Mouse (Mus musculus) gonadal fat pad, adult 2 months (tissue): ENCODE measurements around the gene Camk1g. TPM values are rescaled to one million over a fixed set of nuclear protein-coding genes. Genes with fewer than 3 reads are reported as not detected.

Experiments
- DNase-seq: peaks from one replicate; pipeline ENCODE4 v3.0.0-alpha.2; 2012; ENCODE audit warnings: low read depth
- polyA plus RNA-seq: library from polyadenylated mRNA; depleted of rRNA; stranded (reverse); fragments of >200 nt; gene quantifications from 2 replicates; pipeline ENCODE4 v1.2.3, GENCODE M21; 2012

Gene Camk1g
- polyA plus RNA-seq, 1 experiment = 0.41 TPM

- DNase-seq = no peak
Measured at GRCm38 (mm10) chr1:193334546-193334945, 35.6 kb downstream of the Camk1g start.

DNA sequence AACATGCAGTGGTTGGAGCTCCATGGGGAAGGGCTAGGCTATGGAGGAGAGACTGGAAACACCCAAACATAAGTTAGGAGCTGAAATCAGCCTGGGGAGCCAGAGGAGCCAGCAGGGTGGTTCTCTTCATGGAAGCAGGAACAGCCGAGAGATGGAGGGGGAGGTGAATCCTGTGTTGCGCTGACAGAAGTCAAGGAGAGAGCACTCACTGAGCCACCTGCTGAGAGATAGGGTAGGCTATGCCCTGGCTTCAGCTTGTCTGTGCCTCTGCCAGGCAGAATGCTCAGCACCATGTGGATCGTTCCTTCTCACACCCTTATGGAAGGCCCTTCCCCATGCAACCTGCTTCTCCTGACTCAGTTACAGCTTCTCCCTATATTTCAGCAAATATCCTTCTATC is 36.3 kb downstream of the Camk1g start:
- DNase-seq = no peak

DNA sequence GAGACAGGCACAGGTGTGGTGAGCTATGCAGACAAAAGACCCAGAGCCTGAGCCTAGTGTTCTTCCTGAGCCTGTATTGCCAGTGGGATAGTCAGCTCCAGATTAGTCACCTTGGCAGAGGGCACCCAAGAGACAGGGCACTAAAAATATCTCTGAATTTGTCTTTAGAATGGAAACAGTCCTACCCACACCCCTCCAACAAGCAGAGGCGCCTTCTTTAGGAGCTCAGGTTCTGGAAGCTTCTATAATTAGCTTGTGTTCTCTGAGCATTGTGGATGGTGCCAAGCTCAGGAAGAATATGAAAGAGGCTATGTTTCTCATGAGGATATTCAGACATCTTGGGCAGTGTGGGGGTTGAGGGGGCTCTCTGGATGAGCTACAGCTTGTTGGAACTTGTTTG is 37.4 kb downstream of the Camk1g start:
- DNase-seq = no peak

DNA sequence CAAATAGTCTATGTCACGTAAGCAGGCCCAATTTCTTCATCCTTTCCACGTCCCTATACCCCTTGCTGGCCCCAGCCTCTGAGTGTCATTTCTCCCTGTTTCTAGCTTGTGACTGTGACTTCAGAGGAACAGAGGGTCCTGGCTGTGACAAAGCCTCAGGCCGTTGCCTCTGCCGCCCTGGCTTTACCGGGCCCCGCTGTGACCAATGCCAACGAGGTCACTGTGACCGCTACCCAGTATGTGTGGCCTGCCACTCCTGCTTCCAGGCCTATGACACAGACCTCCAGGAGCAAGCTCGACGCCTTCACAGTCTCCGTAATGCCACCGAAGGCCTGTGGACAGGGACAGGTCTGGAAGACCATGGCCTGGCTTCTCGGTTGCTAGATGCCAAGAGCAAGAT is 38.1 kb downstream of the Camk1g start:
- no peak for DNase-seq

GRCm38 (mm10) chr1:193330626-193331025 is 39.5 kb downstream of the Camk1g start:
- DNase-seq = no peak

DNA sequence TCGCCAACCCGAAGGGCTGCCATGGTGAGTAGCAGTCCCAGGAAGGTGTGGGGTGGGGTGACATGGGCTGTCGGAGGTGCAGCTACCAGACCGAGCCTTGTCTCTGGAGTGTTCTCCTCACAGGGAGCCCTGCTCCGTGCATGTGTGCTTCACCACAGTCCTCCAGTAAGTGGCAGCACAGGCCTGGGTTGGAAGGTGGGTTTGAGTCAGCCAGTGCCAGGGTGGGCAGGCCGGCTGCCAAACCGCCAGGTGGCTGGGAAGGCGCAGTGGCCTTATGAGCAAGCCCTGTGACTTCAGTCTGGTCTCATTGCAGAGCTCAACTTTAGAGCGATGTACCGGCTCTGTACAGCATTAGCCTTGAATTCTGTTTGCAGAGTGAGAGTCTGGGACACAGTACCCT is 39.9 kb downstream of the Camk1g start:
- DNase-seq = no peak

- DNase-seq = no peak
Measured at GRCm38 (mm10) chr1:193329557-193329956, 40.5 kb downstream of the Camk1g start.

DNA sequence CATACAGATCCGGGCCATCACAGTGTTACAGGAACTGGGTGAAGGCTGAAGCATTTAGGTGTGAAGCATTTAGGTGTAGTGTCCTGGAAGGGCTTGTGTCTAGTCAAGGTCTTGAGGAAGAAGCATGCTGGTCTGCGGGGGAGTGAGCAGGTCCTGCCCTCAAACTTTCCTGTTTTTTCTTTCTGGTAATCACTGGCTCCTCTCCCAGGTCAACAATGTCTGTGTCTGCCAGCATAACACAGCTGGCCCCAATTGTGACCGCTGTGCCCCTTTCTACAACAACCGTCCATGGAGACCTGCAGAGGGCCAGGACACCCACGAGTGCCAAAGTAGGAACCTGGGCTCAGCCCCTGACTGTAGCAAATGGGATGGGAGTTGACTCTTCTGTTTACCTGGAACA is 42.4 kb downstream of the Camk1g start:
- DNase-seq = no peak

- no peak for DNase-seq
Measured at GRCm38 (mm10) chr1:193327216-193327615, 42.9 kb downstream of the Camk1g start.

- DNase-seq = no peak
Measured at GRCm38 (mm10) chr1:193326456-193327145, 43.5 kb downstream of the Camk1g start.

GRCm38 (mm10) chr1:193325891-193326290 is 44.2 kb downstream of the Camk1g start:
- no peak for DNase-seq

DNA sequence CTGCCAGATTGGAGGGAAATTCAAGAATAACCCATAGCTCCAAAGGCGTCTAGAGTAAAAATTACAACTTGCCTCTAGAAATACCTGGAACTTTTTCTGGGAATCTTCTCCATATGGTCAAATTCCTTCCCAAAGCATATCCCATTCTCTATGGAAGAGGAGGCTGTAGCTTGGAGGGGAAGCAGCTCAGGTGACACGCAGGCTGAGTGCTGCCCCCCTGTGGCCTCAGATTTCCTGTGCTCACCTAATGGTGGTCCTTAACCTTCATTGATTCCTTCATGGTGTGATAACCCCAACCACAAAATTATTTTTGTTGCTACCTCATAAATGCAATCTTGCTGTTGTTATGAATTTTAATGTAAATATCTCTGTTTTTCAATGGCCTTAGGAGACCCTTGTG is 45.9 kb downstream of the Camk1g start:
- DNase-seq = no peak

GRCm38 (mm10) chr1:193323686-193324085 is 46.4 kb downstream of the Camk1g start:
- DNase-seq = no peak

DNA sequence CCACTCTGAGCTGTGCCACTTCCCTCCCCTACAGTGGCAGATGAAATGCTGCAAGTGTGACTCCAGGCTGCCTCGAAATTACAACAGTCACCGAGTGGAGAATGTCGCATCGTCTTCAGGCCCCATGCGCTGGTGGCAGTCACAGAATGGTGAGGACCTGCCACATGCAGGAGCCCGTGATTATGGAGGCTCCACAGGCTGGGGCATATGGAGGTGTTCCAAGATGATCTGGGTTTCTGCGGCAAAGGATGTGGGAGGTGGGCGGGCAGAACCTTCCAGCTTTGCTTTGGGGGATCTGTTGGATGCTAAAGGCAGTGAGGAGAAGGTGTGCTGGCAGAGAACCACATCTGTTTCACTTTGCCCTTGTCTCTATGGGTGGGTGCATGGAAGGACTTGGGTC is 49.7 kb downstream of the Camk1g start:
- DNase-seq = no peak

DNA sequence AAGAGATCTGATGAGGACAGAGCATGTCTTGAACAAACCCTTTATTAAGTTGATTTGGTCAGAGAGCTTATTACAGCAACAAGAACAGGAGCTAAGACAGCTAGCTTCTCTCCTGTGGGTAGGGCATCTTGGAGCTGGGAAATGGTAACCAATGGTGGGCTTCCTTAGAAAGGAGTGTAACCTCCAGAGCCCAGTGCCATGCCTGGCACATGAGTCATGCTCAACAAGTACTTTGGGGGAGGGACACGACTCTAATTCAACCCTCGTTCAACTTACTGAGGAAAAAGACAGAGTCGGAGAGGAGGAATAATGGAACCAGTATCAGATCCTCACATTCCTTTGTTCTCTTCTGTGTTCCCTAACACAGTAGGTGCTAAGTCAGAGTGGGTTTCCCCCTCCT is 50.4 kb downstream of the Camk1g start:
- DNase-seq = no peak

- no peak for DNase-seq
Measured at GRCm38 (mm10) chr1:193317159-193317559, 52.9 kb downstream of the Camk1g start.

- DNase-seq = no peak
Measured at GRCm38 (mm10) chr1:193316358-193316750, 53.7 kb downstream of the Camk1g start.

- no peak for DNase-seq
Measured at GRCm38 (mm10) chr1:193315705-193316357, 54.3 kb downstream of the Camk1g start.

DNA sequence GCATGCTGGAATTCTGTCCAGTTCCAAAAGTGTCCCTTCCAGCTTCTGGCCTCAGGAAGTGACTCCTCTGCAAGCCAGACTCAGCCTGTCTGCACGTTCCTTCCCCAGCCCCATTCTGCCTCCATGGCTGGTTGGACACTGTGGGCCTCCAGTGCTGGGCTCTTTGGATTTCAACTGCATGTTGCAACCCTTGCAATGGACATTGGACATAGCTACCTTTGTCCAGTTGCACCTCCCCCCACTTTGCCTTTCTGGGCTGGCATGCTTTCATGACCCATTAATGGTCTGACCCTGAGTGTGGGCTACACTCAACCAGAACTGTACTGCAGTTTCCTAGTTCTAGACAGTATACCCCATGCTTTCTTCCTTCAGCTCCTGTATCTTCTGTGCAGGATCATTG is 58.5 kb downstream of the Camk1g start:
- no peak for DNase-seq

DNA sequence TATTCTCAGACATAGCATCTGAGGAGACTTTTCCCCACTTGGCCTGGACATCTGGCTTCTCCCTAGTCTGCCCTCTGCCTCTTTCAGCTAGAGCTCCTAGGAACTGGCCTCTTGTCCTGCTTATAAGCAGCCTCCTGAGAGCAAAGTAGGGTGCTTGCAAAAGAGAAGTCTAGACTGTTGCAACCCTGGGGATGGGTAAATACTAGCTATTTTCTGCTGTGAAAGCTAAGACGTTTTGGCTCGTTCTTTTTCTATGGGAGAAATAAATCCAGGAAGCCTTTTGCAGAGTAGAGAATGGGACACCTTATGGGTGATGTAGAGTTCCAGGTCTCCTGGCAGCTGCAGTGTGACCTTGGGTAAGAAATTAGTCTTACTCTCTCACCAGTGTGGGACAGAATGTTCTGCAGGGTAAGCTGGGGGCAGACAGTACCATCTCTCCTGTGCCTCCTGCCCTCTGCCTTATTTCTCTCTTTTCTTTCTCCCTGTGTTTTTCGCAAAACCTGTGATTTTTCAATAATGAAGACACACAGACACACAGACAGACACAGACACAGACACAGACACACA is 59.5 kb downstream of the Camk1g start:
- no peak for DNase-seq

GRCm38 (mm10) chr1:193309785-193310518 is 60.1 kb downstream of the Camk1g start:
- DNase-seq = no peak

DNA sequence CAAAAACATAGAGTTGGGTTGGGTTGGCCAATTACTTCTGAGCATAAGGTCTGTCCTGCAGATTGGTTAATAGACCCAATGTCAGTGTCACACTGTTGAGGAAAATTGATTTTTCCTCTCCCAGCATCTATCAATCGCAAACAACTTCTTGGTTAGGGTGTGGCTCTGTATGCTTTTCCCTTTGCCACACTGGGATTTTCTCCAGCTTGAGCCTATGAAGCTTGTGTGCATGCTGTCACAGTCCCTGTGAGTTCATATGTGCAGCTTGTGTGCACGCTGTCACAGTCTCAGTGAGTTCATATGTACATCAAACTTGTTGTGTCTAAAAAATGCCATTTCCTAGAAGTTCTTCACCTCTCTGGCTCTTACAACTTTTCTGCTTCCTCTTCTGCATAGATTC is 63.3 kb downstream of the Camk1g start:
- DNase-seq = no peak

DNA sequence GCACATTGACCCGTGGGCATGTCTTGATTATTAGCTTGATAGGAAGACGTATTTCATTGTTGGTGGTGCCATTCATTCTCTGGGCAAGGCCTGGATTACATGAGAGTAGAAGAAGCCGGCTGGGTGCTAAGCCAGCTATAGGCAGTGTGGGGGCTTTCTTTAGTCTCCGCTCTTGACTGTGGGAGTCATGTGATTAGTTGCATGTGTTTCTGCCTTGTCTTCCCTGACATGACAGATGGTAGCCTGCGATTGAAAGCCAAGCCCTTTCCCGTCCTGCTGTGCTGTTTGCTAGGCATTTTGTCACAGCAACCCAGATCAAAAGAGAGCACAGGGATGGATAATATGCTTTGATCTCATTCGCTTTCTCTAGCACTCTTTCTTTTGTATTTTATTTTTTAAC is 64.7 kb downstream of the Camk1g start:
- no peak for DNase-seq
